Mouse (Mus musculus) midbrain, embryonic 11.5 days (tissue): ENCODE measurements at regions not wholly inside any gene's neighbourhood (a gene's known extent, or its start where the extent isn't known, plus 50 kb on each side); places are given as distances from the start of the nearest gene placed in this dataset.

Experiments
- ATAC-seq: fragments of 200-750 bp; cut with Nextera tagmentation; 2 replicates; pipeline ENCODE4 v1.8.0; 2017; ENCODE audit warnings: moderate TSS enrichment, moderate library complexity; ENCODE audit not compliant: low FRiP score
- DNase-seq: peaks from one replicate; pipeline ENCODE4 v3.0.0; 2015; ENCODE audit warnings: low spot score; ENCODE audit errors: missing footprints
- H3K27ac ChIP-seq: fragments of 300-500 bp; sonication (generic); 2 replicates; pipeline ENCODE4 v1.5.1; 2014; ENCODE audit warnings: low read depth, low read length
- H3K27me3 ChIP-seq: fragments of 300-500 bp; sonication (generic); 2 replicates; pipeline ENCODE4 v1.6.1; 2014; ENCODE audit warnings: mild to moderate bottlenecking, low read length, moderate library complexity, mixed read lengths; ENCODE audit not compliant: control insufficient read depth, insufficient read depth
- H3K36me3 ChIP-seq: fragments of 300-500 bp; sonication (generic); 2 replicates; pipeline ENCODE4 v1.6.1; 2014; ENCODE audit warnings: mild to moderate bottlenecking, low read length, moderate library complexity, mixed read lengths; ENCODE audit not compliant: control insufficient read depth, insufficient read depth
- H3K4me1 ChIP-seq: fragments of 300-500 bp; sonication (generic); 2 replicates; pipeline ENCODE4 v1.6.1; 2014; ENCODE audit warnings: low read length; ENCODE audit not compliant: control insufficient read depth, insufficient read depth
- H3K4me2 ChIP-seq: fragments of 300-500 bp; sonication (generic); 2 replicates; pipeline ENCODE4 v1.6.1; 2014; ENCODE audit warnings: mild to moderate bottlenecking, moderate library complexity
- H3K4me3 ChIP-seq: fragments of 300-500 bp; sonication (generic); 2 replicates; pipeline ENCODE4 v1.5.1; 2014; ENCODE audit warnings: low read depth, low read length
- H3K9ac ChIP-seq: fragments of 300-500 bp; sonication (generic); 2 replicates; pipeline ENCODE4 v1.6.1; 2014; ENCODE audit warnings: low read length
- H3K9me3 ChIP-seq: fragments of 300-500 bp; sonication (generic); 2 replicates; pipeline ENCODE4 v1.6.1; 2016; ENCODE audit warnings: low read length; ENCODE audit not compliant: control insufficient read depth
- WGBS: fragments of 180-500 bp; shearing (Covaris S2); extraction: QIAGEN DNeasy Blood & Tissue Kit; methylation state at CpG from one replicate; pipeline ENCODE4 v1.1.7; 2014; 5-methylcytosine and 5-hydroxymethylcytosine counted together

DNA sequence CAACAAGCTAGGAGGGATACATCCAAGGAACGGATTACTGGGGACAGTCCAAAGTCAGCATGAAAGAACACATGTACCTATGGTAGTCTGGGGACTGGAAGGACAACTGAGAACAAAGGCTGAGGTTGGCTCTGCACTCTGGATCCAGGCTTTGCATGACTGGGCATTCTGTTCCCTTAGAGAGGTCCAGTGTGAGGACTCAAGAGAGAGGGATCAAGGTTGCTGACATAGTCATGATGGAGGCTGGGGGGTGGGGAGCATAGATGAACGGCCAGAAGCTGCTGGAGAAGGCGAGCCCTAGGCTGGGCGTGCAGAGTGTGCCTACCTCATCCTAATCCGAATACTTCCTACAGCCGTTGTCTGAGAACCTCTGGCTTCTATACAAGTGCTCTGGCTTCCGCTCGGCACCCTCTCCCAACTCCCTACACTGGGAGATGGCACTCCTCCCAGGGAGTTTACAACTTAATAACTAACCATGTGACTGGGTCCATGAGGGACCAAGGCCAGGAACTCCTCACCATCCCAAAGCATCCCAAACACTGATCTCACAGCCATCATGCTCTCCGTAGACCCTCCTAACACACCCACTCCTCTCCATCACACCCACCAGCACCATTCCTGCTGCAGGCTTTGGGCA is 75.7 kb upstream of the Tle3 start:
- H3K9me3 ChIP-seq = no peaks in the 10 kb centered on the region
- H3K9ac ChIP-seq = no peak overlapping the region
- WGBS = 96% methylated on average over 9 of the region's 9 CpGs
- no peak for ATAC-seq
- H3K4me3 ChIP-seq = no peak overlapping the region
- H3K27ac ChIP-seq = no peak overlapping the region
- H3K36me3 ChIP-seq = no peaks in the 10 kb centered on the region
- H3K27me3 ChIP-seq = peaks cover 3% of the 10 kb centered on the region
- H3K4me1 ChIP-seq = peaks cover 11% of the 10 kb centered on the region
- no peak for DNase-seq
- H3K4me2 ChIP-seq = no peak overlapping the region

- H3K9me3 ChIP-seq = no peaks in the 10 kb centered on the region
- H3K36me3 ChIP-seq = no peaks in the 10 kb centered on the region
- peaks cover 3% of the 10 kb centered on the region for H3K27me3 ChIP-seq
- no peak overlapping the region for H3K4me2 ChIP-seq
- no peak overlapping the region for H3K4me3 ChIP-seq
- H3K9ac ChIP-seq = no peak overlapping the region
- DNase-seq (no peak), ATAC-seq (no peak)
- peaks cover 11% of the 10 kb centered on the region for H3K4me1 ChIP-seq
- 67% methylated on average over 4 of the region's 4 CpGs for WGBS
- no peak overlapping the region for H3K27ac ChIP-seq
These were observed 74.8 kb upstream of the Tle3 start for GRCm38 (mm10) chr9:61297385-61297784.

GRCm38 (mm10) chr9:61299873-61300560 is 72.1 kb upstream of the Tle3 start:
- no peak for ATAC-seq
- H3K9me3 ChIP-seq = no peaks in the 10 kb centered on the region
- DNase-seq = no peak
- 54% methylated on average over 8 of the region's 8 CpGs for WGBS
- H3K4me2 ChIP-seq = no peak overlapping the region
- no peak overlapping the region for H3K4me3 ChIP-seq
- H3K36me3 ChIP-seq = no peaks in the 10 kb centered on the region
- H3K9ac ChIP-seq = no peak overlapping the region
- H3K27me3 ChIP-seq = peaks cover 3% of the 10 kb centered on the region
- H3K27ac ChIP-seq = no peak overlapping the region
- H3K4me1 ChIP-seq = no peaks in the 10 kb centered on the region

DNA sequence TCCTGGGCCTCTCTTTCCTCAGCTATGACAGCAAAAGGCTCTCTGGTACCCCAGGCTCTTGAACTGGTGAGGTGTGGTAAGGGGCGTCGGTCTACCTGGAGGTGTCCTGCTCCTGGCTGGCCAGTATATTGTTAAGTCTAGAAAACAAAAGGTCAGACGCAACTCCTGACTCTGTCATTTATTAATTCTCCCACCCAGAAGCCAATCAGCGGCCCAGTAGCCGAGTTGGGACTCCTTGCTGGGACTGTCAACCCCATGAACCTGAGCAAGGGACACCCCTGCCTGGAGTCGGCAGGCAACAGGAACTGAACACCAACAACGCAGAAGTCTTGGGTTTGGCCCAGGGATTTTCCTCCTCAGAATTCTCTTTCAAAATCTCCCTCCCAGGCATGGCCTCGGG is 71.1 kb upstream of the Tle3 start:
- H3K27ac ChIP-seq = no peak overlapping the region

GRCm38 (mm10) chr9:61302724-61303123 is 69.4 kb upstream of the Tle3 start:
- no peaks in the 10 kb centered on the region for H3K36me3 ChIP-seq
- no peak overlapping the region for H3K4me2 ChIP-seq
- H3K4me3 ChIP-seq = no peak overlapping the region
- DNase-seq (no peak), ATAC-seq (no peak)
- peaks cover 3% of the 10 kb centered on the region for H3K27me3 ChIP-seq
- WGBS = 30% methylated on average over 5 of the region's 5 CpGs
- no peaks in the 10 kb centered on the region for H3K9me3 ChIP-seq
- H3K27ac ChIP-seq = no peak overlapping the region
- no peaks in the 10 kb centered on the region for H3K4me1 ChIP-seq
- H3K9ac ChIP-seq = no peak overlapping the region

More for the DNA sequence above, 71.1 kb upstream of the Tle3 start:
- WGBS = 81% methylated on average over 8 of the region's 8 CpGs
- ATAC-seq (no peak), DNase-seq (no peak)
- Histone ChIP-seq H3K9me3 (no peaks in the 10 kb centered on the region), H3K4me3 (no peak overlapping the region), H3K27me3 (peaks cover 3% of the 10 kb centered on the region), H3K36me3 (no peaks in the 10 kb centered on the region), H3K9ac (no peak overlapping the region), H3K4me1 (no peaks in the 10 kb centered on the region), H3K4me2 (no peak overlapping the region)

- no peak for ATAC-seq
- 89% methylated on average over 9 of the region's 9 CpGs for WGBS
These were observed 65.9 kb upstream of the Tle3 start for GRCm38 (mm10) chr9:61306306-61306705.

DNA sequence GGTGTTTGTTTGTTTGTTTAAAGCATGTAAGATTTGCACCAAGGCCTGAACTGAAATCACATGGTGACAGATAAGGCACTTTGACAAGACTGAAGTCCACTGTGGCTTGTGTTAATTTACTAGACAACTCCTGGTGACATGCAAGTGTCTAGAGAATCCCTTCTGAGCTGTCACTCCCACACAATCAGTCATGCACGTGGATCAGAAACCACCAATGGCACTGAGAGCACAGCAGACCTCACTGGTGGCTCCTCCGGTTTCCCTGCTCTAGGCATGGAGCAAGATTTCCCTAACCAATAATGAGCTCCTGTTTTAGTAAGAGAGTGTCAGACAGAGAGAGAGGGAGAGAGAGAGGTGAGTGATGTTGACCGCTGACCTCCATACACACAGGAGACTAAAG is 63.1 kb upstream of the Tle3 start:
- H3K27me3 ChIP-seq = no peaks in the 10 kb centered on the region; the same call in 1 of the 2 replicates
- no peaks in the 10 kb centered on the region for H3K36me3 ChIP-seq
- no peak overlapping the region for H3K9ac ChIP-seq
- H3K4me2 ChIP-seq = no peak overlapping the region
- DNase-seq = no peak
- WGBS = 55% methylated on average over 3 of the region's 3 CpGs
- no peaks in the 10 kb centered on the region for H3K9me3 ChIP-seq
- ATAC-seq = no peak
- no peak overlapping the region for H3K27ac ChIP-seq
- H3K4me3 ChIP-seq = no peak overlapping the region
- no peaks in the 10 kb centered on the region for H3K4me1 ChIP-seq

More at GRCm38 (mm10) chr9:61306306-61306705, 65.9 kb upstream of the Tle3 start:
- Histone ChIP-seq H3K27me3 (no peaks in the 10 kb centered on the region; the same call in 1 of the 2 replicates), H3K4me2 (no peak overlapping the region), H3K36me3 (no peaks in the 10 kb centered on the region), H3K9ac (no peak overlapping the region), H3K4me1 (no peaks in the 10 kb centered on the region), H3K27ac (no peak overlapping the region), H3K9me3 (no peaks in the 10 kb centered on the region), H3K4me3 (no peak overlapping the region)
- DNase-seq = no peak

- Histone ChIP-seq H3K4me1 (no peaks in the 10 kb centered on the region), H3K9me3 (no peaks in the 10 kb centered on the region), H3K27ac (no peak overlapping the region), H3K36me3 (no peaks in the 10 kb centered on the region), H3K4me2 (no peak overlapping the region), H3K27me3 (no peaks in the 10 kb centered on the region; the same call in 1 of the 2 replicates), H3K9ac (no peak overlapping the region), H3K4me3 (no peak overlapping the region)
- DNase-seq = no peak
- 75% methylated on average over 8 of the region's 8 CpGs for WGBS
- no peak for ATAC-seq
These were observed 62.2 kb upstream of the Tle3 start for GRCm38 (mm10) chr9:61309768-61310493.

DNA sequence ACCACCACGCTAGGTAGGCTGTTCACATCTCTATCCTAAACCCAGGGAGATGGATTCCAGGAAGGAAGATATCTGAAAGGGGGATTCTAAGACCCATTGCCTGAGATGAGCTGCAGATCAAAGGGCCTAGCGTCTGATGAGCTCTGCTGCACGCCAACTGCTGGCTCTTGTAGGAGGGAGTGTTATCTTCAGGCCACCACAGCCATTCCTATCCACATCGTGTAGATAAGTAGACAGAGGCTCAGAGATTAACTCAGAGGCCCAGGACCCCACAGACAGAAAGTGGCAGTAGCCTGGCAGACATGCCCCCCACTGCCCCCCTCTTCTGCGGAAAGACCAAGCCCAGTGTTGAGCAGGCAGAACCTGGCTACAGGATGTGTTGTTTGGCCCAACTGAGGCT is 61.6 kb upstream of the Tle3 start:
- peaks cover under 1% of the 10 kb centered on the region for H3K4me1 ChIP-seq
- H3K9me3 ChIP-seq = no peaks in the 10 kb centered on the region
- H3K27ac ChIP-seq = no peak overlapping the region
- no peak overlapping the region for H3K4me3 ChIP-seq
- ATAC-seq (no peak), DNase-seq (no peak)
- H3K4me2 ChIP-seq = no peak overlapping the region
- no peaks in the 10 kb centered on the region for H3K36me3 ChIP-seq
- 49% methylated on average over 5 of the region's 5 CpGs for WGBS
- no peaks in the 10 kb centered on the region; the same call in 1 of the 2 replicates for H3K27me3 ChIP-seq
- no peak overlapping the region for H3K9ac ChIP-seq
